ENCODE assay signal across 22 mouse cellular contexts in the genomic region with DNA sequence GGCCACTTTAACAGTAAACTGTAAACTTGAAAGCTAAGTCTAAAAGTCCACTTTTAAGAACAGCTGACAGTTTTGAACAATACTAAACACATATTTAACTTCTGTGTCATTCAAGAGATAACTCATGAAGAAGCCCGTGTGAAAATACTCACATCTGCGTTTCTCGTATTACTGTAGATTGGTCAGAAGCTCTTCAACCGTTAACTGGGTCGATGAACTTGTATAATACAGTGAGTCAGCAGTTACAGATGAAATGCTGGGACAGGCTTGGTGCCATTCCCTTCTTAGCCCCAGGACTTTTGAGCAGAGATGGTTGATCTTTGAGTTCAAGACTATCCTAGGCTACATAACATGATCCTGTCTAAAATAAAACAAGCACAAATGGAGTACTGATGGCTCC.
"Had no signal": no experiment of that assay in that cellular context is flagged by ENCODE, and none has a peak within 500 bp of the region (broad histone marks: within the 10 kb centered on the region; RNA-seq: fewer than 3 reads in every experiment).

No protein-coding gene starts in this region.

- H3K4me2 ChIP-seq: liver, embryonic 12.5 days; liver, embryonic 15.5 days; lung, embryonic 15.5 days; midbrain, embryonic 13.5 days; neural tube, embryonic 13.5 days; stomach, embryonic 15.5 days had no signal

- H3K9me3 ChIP-seq: liver, embryonic 12.5 days; liver, embryonic 15.5 days; lung, embryonic 15.5 days; megakaryocyte, embryonic 14.5 days; midbrain, embryonic 10.5 days; midbrain, embryonic 13.5 days; neural tube, embryonic 13.5 days; stomach, embryonic 15.5 days had no signal

- H3K4me3 ChIP-seq: left cerebral cortex, adult 2 months; liver, embryonic 12.5 days; liver, embryonic 15.5 days; lung, embryonic 15.5 days; megakaryocyte, embryonic 14.5 days; midbrain, embryonic 10.5 days; midbrain, embryonic 13.5 days; myocyte; neural tube, embryonic 13.5 days; stomach, embryonic 15.5 days had no signal

- H3K27ac ChIP-seq: kidney, postnatal 0 days; left cerebral cortex, adult 2 months; liver, embryonic 12.5 days; liver, embryonic 15.5 days; lung, embryonic 15.5 days; midbrain, embryonic 10.5 days; midbrain, embryonic 13.5 days; neural tube, embryonic 13.5 days; stomach, embryonic 15.5 days had no signal

- H3K9ac ChIP-seq: liver, embryonic 12.5 days; liver, embryonic 15.5 days; lung, embryonic 15.5 days; midbrain, embryonic 13.5 days; neural tube, embryonic 13.5 days; stomach, embryonic 15.5 days had no signal

- ATAC-seq: intestine, embryonic 16.5 days; liver, embryonic 12.5 days; midbrain, embryonic 13.5 days; midbrain, embryonic 16.5 days had no signal

- DNase-seq: kidney, postnatal 25 days; layer of hippocampus, postnatal 36 days; lung, adult 18-20 months; lung, postnatal 10 days; lung, postnatal 36 days; right cerebral cortex, adult 18-20 months; right cerebral cortex, postnatal 14 days; right cerebral cortex, postnatal 4 days; thymus, postnatal 36 days had no signal

- H3K27me3 ChIP-seq: liver, embryonic 12.5 days; liver, embryonic 15.5 days; lung, embryonic 15.5 days; megakaryocyte, embryonic 14.5 days; midbrain, embryonic 13.5 days; neural tube, embryonic 13.5 days; stomach, embryonic 15.5 days had no signal

- H3K4me1 ChIP-seq: liver, embryonic 12.5 days; liver, embryonic 15.5 days; lung, embryonic 15.5 days; midbrain, embryonic 10.5 days; midbrain, embryonic 13.5 days; neural tube, embryonic 13.5 days; stomach, embryonic 15.5 days had no signal
